Mouse (Mus musculus): ENCODE measurements around the gene Gm28553. TPM values are rescaled to one million over a fixed set of nuclear protein-coding genes. Genes with fewer than 3 reads are reported as not detected.

Gene Gm28553
- polyA plus RNA-seq (2014; fragmentation: Illumina TruSeq; extraction: RNeasy Lipid Tissue Mini Kit (QIAGEN cat#74804); ENCODE audit: low replicate concordance), result not detected

GRCm38 (mm10) chrY:48856197-48856596 lies at the start of gene Gm28553:
Gene Gm28553, plus strand, starts transcription at chrY:48856497.

Data from small intestine, adult 10 weeks (tissue).